Mouse (Mus musculus): ENCODE results near the gene L3mbtl4. TPM values are rescaled to one million over a fixed set of nuclear protein-coding genes. Genes with fewer than 3 reads are reported as not detected.
"Not testable (repeated sequence)": the region's sequence is repeated elsewhere in the genome, so short reads cannot be mapped to it uniquely, and the experiment has no call there.

Gene L3mbtl4
- polyA plus RNA-seq, 1 experiment from 2014 or later = 0.50 TPM

- Histone ChIP-seq H3K4me1 (ENCODE audit: control insufficient read depth, insufficient read depth, low read length) (no peaks in the 10 kb centered on the region), H3K9ac (ENCODE audit: low read depth, low read length) (no peak overlapping the region), H3K27me3 (ENCODE audit: control insufficient read depth, insufficient read depth, low read length) (no peaks in the 10 kb centered on the region), H3K9me3 (ENCODE audit: control insufficient read depth, low read length) (no peaks in the 10 kb centered on the region), H3K36me3 (ENCODE audit: control insufficient read depth, insufficient read depth, low read length) (no peaks in the 10 kb centered on the region), H3K27ac (ENCODE audit: low read depth, low read length) (no peak overlapping the region), H3K4me2 (replicated peaks; ENCODE audit: low read depth, low read length) (no peak overlapping the region), H3K4me3 (ENCODE audit: low read length) (no peak overlapping the region)
- no peak for ATAC-seq (ENCODE audit: low FRiP score, low TSS enrichment)
- WGBS = 62% methylated on average over 3 of the region's 3 CpGs
Observed at GRCm38 (mm10) chr17:68333382-68333781, 59.8 kb downstream of the L3mbtl4 start.

DNA sequence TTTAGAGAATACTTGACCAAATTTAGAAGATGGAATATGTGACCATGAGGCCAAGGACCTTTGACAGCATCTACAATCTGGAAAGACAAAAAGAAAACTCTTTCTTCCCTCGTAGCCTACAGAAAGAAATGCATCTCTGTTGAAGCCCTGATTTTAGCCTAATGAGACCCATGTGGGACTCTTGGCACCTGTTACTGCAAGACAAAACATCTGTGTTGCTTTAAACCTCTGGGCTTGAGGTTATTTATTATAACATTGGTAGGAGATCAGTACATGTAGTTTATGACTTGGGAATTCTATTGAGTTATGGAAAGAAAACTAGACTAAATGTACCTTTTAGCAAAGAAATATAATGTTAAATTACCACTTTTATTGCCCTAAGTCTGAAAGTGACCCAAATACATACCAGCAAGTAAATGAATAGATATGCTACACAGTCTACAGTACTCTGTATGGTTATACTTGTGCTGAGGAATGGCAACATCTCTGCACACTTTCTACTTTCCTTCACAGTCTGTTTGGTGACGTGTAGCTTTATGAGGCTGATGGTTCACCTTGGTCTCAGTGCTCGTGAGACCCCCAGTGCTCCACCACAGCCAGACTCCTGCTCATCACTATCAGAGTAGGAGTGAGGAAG lies 65.4 kb downstream of the L3mbtl4 start:
- WGBS = 77% methylated on average over 3 of the region's 3 CpGs
- no peak for ATAC-seq (ENCODE audit: low FRiP score, low TSS enrichment)
- Histone ChIP-seq H3K27me3 (ENCODE audit: control insufficient read depth, insufficient read depth, low read length) (no peaks in the 10 kb centered on the region), H3K9me3 (ENCODE audit: control insufficient read depth, low read length) (no peaks in the 10 kb centered on the region), H3K4me3 (ENCODE audit: low read length) (no peak overlapping the region), H3K27ac (ENCODE audit: low read depth, low read length) (no peak overlapping the region), H3K36me3 (ENCODE audit: control insufficient read depth, insufficient read depth, low read length) (no peaks in the 10 kb centered on the region), H3K9ac (ENCODE audit: low read depth, low read length) (no peak overlapping the region), H3K4me2 (replicated peaks; ENCODE audit: low read depth, low read length) (no peak overlapping the region), H3K4me1 (ENCODE audit: control insufficient read depth, insufficient read depth, low read length) (no peaks in the 10 kb centered on the region)

GRCm38 (mm10) chr17:68357687-68358086 lies 84.1 kb downstream of the L3mbtl4 start:
- 58% methylated on average over 1 of the region's 1 CpGs for WGBS

GRCm38 (mm10) chr17:68371101-68371500 lies 97.5 kb downstream of the L3mbtl4 start:
- H3K4me2 ChIP-seq (replicated peaks; ENCODE audit: low read depth, low read length) = no peak overlapping the region
- no peak overlapping the region for H3K4me3 ChIP-seq (ENCODE audit: low read length)
- no peak overlapping the region for H3K27ac ChIP-seq (ENCODE audit: low read depth, low read length)
- WGBS = 93% methylated on average over 1 of the region's 1 CpGs
- no peak for ATAC-seq (ENCODE audit: low FRiP score, low TSS enrichment)
- no peaks in the 10 kb centered on the region for H3K36me3 ChIP-seq (ENCODE audit: control insufficient read depth, insufficient read depth, low read length)
- no peaks in the 10 kb centered on the region for H3K4me1 ChIP-seq (ENCODE audit: control insufficient read depth, insufficient read depth, low read length)
- H3K9ac ChIP-seq (ENCODE audit: low read depth, low read length) = no peak overlapping the region
- 0 out of 2 replicates have a peak, but pooled peaks cover 2% of the 10 kb centered on the region for H3K9me3 ChIP-seq (ENCODE audit: control insufficient read depth, low read length)
- H3K27me3 ChIP-seq (ENCODE audit: control insufficient read depth, insufficient read depth, low read length) = no peaks in the 10 kb centered on the region

More at GRCm38 (mm10) chr17:68357687-68358086, 84.1 kb downstream of the L3mbtl4 start:
- no peak overlapping the region for H3K9ac ChIP-seq (ENCODE audit: low read depth, low read length)
- ATAC-seq (ENCODE audit: low FRiP score, low TSS enrichment) = no peak
- no peaks in the 10 kb centered on the region for H3K36me3 ChIP-seq (ENCODE audit: control insufficient read depth, insufficient read depth, low read length)
- H3K4me3 ChIP-seq (ENCODE audit: low read length) = no peak overlapping the region
- H3K4me1 ChIP-seq (ENCODE audit: control insufficient read depth, insufficient read depth, low read length) = no peaks in the 10 kb centered on the region
- no peak overlapping the region for H3K4me2 ChIP-seq (replicated peaks; ENCODE audit: low read depth, low read length)
- no peak overlapping the region for H3K27ac ChIP-seq (ENCODE audit: low read depth, low read length)
- no peaks in the 10 kb centered on the region for H3K27me3 ChIP-seq (ENCODE audit: control insufficient read depth, insufficient read depth, low read length)
- H3K9me3 ChIP-seq (ENCODE audit: control insufficient read depth, low read length) = no peaks in the 10 kb centered on the region

DNA sequence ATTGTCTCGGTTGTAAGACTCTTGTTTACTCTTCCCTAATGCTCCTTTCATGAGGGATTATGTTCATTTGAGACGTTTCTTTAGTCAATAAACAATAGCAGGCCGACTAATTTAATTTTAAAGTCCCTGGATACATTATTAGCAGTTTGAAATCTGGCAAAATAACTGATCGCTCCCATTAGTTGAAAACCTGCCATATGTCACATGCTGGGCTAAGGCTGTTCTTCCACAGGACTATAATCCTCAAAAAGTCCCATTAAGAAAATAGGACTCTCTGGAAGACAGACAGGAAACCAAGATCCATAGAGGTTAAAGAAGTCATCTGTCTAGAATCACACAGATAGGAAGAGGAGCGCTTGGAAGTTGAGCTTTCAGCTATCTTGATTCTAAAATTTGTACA lies 114.9 kb downstream of the L3mbtl4 start:
- no peaks in the 10 kb centered on the region for H3K4me1 ChIP-seq (ENCODE audit: control insufficient read depth, insufficient read depth, low read length)
- H3K9ac ChIP-seq (ENCODE audit: low read depth, low read length) = no peak overlapping the region
- no peaks in the 10 kb centered on the region for H3K9me3 ChIP-seq (ENCODE audit: control insufficient read depth, low read length)
- no peaks in the 10 kb centered on the region for H3K27me3 ChIP-seq (ENCODE audit: control insufficient read depth, insufficient read depth, low read length)
- no peaks in the 10 kb centered on the region for H3K36me3 ChIP-seq (ENCODE audit: control insufficient read depth, insufficient read depth, low read length)
- H3K27ac ChIP-seq (ENCODE audit: low read depth, low read length) = no peak overlapping the region
- 80% methylated on average over 5 of the region's 5 CpGs for WGBS
- no peak for ATAC-seq (ENCODE audit: low FRiP score, low TSS enrichment)
- no peak overlapping the region for H3K4me3 ChIP-seq (ENCODE audit: low read length)
- no peak overlapping the region for H3K4me2 ChIP-seq (replicated peaks; ENCODE audit: low read depth, low read length)

DNA sequence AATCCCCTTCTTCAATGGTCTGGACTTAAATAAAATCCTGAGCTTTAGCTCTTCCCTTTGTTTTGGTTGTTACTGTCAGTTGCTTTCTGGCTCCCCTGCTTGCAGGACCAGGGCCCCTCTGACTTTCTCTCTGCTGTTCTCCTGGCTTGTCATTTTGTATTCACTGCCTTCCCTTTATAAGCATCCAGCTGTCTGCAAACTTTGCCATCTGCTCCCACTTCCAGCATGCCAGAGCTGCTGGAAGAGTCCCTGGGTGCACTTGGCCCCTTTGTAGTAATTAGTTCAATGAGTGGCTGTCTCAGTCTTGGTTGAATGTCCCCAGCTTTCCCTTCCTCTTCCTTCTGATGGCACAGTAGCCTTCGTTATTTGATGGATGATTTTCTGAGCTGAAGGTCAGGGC lies 132.4 kb downstream of the L3mbtl4 start:
- 48% methylated on average over 1 of the region's 1 CpGs for WGBS
- no peak overlapping the region for H3K4me3 ChIP-seq (ENCODE audit: low read length)

DNA sequence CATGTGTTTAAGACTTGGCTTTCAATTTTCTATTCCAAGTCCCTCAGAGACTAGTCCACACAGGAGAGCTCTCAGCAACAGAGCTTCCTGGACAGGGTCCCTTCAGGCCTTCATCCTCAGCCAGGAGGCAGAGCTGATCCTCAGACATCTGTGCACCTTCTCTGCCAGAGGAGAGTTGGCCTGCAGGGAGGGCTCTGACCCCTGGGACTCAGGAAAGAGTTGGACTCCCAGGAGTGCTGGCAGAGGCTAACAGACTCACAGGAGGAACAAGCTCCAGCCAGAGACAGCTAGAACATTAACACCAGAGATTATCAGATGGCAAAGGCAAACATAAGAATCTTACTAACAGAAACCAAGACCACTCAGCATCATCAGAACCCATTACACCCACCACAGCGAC lies 133.5 kb downstream of the L3mbtl4 start:
- H3K4me2 ChIP-seq (replicated peaks; ENCODE audit: low read depth, low read length); H3K4me1 ChIP-seq (ENCODE audit: control insufficient read depth, insufficient read depth, low read length); H3K36me3 ChIP-seq (ENCODE audit: control insufficient read depth, insufficient read depth, low read length); H3K4me3 ChIP-seq (ENCODE audit: low read length); H3K9ac ChIP-seq (ENCODE audit: low read depth, low read length); H3K27me3 ChIP-seq (ENCODE audit: control insufficient read depth, insufficient read depth, low read length); H3K9me3 ChIP-seq (ENCODE audit: control insufficient read depth, low read length); H3K27ac ChIP-seq (ENCODE audit: low read depth, low read length); ATAC-seq (ENCODE audit: low FRiP score, low TSS enrichment): not testable (repeated sequence)
- WGBS = 77% methylated on average over 1 of the region's 1 CpGs

More for the DNA sequence above, 132.4 kb downstream of the L3mbtl4 start:
- H3K36me3 ChIP-seq (ENCODE audit: control insufficient read depth, insufficient read depth, low read length) = no peaks in the 10 kb centered on the region
- H3K27ac ChIP-seq (ENCODE audit: low read depth, low read length) = no peak overlapping the region
- ATAC-seq (ENCODE audit: low FRiP score, low TSS enrichment) = no peak
- H3K9me3 ChIP-seq (ENCODE audit: control insufficient read depth, low read length) = no peaks in the 10 kb centered on the region
- H3K4me1 ChIP-seq (ENCODE audit: control insufficient read depth, insufficient read depth, low read length) = no peaks in the 10 kb centered on the region
- no peak overlapping the region for H3K9ac ChIP-seq (ENCODE audit: low read depth, low read length)
- H3K27me3 ChIP-seq (ENCODE audit: control insufficient read depth, insufficient read depth, low read length) = no peaks in the 10 kb centered on the region
- no peak overlapping the region for H3K4me2 ChIP-seq (replicated peaks; ENCODE audit: low read depth, low read length)

GRCm38 (mm10) chr17:68422663-68423498 lies 149.3 kb downstream of the L3mbtl4 start:
- 68% methylated on average over 12 of the region's 12 CpGs for WGBS
- H3K27me3 ChIP-seq (ENCODE audit: control insufficient read depth, insufficient read depth, low read length) = no peaks in the 10 kb centered on the region
- no peak overlapping the region for H3K9ac ChIP-seq (ENCODE audit: low read depth, low read length)
- H3K36me3 ChIP-seq (ENCODE audit: control insufficient read depth, insufficient read depth, low read length) = no peaks in the 10 kb centered on the region
- H3K4me1 ChIP-seq (ENCODE audit: control insufficient read depth, insufficient read depth, low read length) = no peaks in the 10 kb centered on the region
- H3K4me2 ChIP-seq (replicated peaks; ENCODE audit: low read depth, low read length) = no peak overlapping the region
- H3K27ac ChIP-seq (ENCODE audit: low read depth, low read length) = no peak overlapping the region
- no peaks in the 10 kb centered on the region for H3K9me3 ChIP-seq (ENCODE audit: control insufficient read depth, low read length)
- H3K4me3 ChIP-seq (ENCODE audit: low read length) = no peak overlapping the region
- no peak for ATAC-seq (ENCODE audit: low FRiP score, low TSS enrichment)

DNA sequence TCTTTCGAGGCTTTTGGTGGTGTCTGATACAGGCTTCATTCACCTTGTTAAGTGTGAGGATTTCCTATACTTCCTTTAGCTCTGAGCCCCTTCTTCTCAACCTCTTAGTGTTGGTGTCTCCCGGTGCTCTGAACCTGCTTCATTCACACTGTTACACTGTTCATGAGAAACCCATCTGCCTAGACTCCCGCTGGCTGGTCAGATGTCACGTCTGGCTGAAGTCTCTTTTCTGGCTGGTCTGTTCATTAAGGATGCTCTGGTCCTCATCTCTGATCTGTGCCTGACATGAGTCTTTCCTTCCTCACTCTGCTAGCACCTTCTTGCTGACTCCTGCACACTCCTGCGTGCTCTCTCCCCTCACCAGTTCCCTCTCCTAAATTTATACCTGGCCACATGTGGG lies 160.0 kb downstream of the L3mbtl4 start:
- Histone ChIP-seq H3K4me2 (replicated peaks; ENCODE audit: low read depth, low read length) (no peak overlapping the region), H3K36me3 (ENCODE audit: control insufficient read depth, insufficient read depth, low read length) (no peaks in the 10 kb centered on the region), H3K9me3 (ENCODE audit: control insufficient read depth, low read length) (no peaks in the 10 kb centered on the region), H3K9ac (ENCODE audit: low read depth, low read length) (no peak overlapping the region), H3K27ac (ENCODE audit: low read depth, low read length) (no peak overlapping the region), H3K4me1 (ENCODE audit: control insufficient read depth, insufficient read depth, low read length) (no peaks in the 10 kb centered on the region), H3K27me3 (ENCODE audit: control insufficient read depth, insufficient read depth, low read length) (no peaks in the 10 kb centered on the region), H3K4me3 (ENCODE audit: low read length) (no peak overlapping the region)
- WGBS = 74% methylated on average over 5 of the region's 5 CpGs
- ATAC-seq (ENCODE audit: low FRiP score, low TSS enrichment) = no peak

Data from kidney, embryonic 14.5 days (tissue).